Mouse (Mus musculus) urinary bladder, postnatal 0 days (tissue): ENCODE results near the gene Timm9. TPM values are rescaled to one million over a fixed set of nuclear protein-coding genes. Genes with fewer than 3 reads are reported as not detected.

Experiments
- polyA plus RNA-seq: library from polyadenylated mRNA; unstranded; fragments of >200 nt; fragmentation: Nextera tagmentation; extraction: Ambion mirVana; gene quantifications from 2 replicates; pipeline ENCODE4 v1.2.1, GENCODE M21; 2015

Timm9 gene
- polyA plus RNA-seq, result 49.6 and 52.4 TPM in 2 replicates

GRCm38 (mm10) chr12:71136130-71136973 is at the start of gene Timm9, which contains the start of gene 2700049A03Rik:
Gene Timm9, minus strand, starts transcription at chr12:71136684.
Gene 2700049A03Rik, plus strand, starts transcription at chr12:71136848.

GRCm38 (mm10) chr12:71111331-71111730 is 25.2 kb downstream of the Timm9 start, which contains the start of gene Tomm20l:
Gene Tomm20l, plus strand, starts transcription at chr12:71111428.

Other genes with a start within 250 kb of the Timm9 start
- 232 and 257 TPM in 2 replicates for gene Actr10, start 198.8 kb downstream of the Timm9 start, polyA plus RNA-seq
- gene Psma3, start 162.1 kb downstream of the Timm9 start, polyA plus RNA-seq, result 644 and 652 TPM in 2 replicates
- 23.7 and 27.0 TPM in 2 replicates for gene Arid4a, start 120.7 kb downstream of the Timm9 start, polyA plus RNA-seq
- not detected in 2 replicates for gene Tomm20l, start 25.3 kb downstream of the Timm9 start, polyA plus RNA-seq
- 3.7 and 4.1 TPM in 2 replicates for gene 2700049A03Rik, start 164 bp upstream of the Timm9 start, polyA plus RNA-seq
- 7.2 and 7.3 TPM in 2 replicates for gene Dact1, start 173.2 kb upstream of the Timm9 start, polyA plus RNA-seq